Mouse (Mus musculus) ZHBTc4 (cell line): Measurements from ENCODE around the gene Acadvl.
A peak's percentile ranks its signal among the peaks of the same experiment; 100 is the strongest.

Experiments used
- DNase-seq: peaks from one replicate; pipeline ENCODE4 v3.0.0-alpha.2; 2011; ENCODE audit warnings: low read depth, low spot score

Gene Acadvl

DNA sequence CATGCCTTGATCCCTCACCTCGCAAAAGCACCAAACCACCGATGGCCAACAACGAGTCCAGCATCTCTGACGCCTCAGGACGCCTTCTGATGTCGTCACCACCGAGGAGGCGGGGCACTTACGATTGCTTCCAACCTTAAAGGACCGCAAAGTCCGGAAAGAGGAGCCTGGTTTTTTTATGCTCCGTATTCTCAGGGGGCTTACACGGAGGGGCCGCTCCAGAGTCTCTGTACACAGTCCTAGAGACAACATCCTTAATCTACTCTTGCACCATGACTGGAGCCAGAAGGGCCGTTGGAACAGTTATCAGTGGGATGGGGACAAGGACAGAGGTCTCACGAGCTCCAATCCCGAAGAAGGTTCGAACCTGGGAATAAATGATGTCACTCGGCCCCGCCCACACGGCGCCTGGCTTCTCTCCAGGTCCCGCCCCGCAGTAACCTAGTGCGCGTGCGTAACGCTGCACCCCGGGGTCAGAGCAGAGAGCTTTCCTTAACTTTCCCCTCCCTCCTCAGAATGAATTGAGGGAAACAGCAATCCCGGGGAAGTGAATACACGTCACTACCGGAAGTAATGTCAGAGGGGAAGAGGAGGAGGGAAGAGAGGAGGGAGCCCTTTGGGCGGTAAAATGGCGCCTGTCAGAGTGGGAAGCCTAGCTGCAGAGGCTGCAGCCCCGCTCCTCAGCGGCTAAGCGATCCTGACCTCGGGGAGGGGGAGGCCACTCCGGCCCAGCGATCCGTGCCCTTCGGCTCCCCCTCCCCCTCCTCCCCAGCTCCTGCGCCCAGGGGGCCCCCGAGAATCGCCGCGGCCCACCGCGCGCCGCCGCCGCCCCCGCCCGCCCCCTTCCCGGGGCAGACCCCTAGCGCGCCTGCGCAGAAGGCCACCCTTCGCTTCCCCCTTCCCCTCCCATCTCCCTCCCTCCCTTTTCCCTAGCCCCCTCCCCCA is 34.7 kb downstream of the Acadvl start:
- DNase-seq: peak; percentile 100

GRCm38 (mm10) chr11:69979827-69980195 is 35.4 kb downstream of the Acadvl start:
- DNase-seq: no peak

DNA sequence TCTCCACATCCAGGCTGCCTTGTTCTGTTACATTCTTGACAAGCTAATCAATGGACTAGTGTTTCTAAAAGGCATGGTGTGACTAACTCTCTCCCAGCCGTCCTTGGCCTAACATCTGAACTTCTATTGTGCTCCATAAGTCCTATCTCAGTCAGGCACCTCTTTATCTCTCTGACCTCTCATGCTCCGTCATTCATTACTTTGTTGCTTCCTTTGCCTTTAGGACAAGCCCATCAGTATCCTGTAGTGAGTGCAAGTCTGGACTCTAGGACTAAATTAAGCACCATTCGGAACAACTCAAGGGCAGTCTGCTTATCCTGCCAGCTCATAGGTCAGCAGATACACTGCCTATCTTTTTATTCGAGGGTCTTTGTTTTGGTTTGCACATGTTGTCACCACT is 38.9 kb downstream of the Acadvl start:
- DNase-seq: no peak

- no peak for DNase-seq
Observed at GRCm38 (mm10) chr11:69974907-69975306, 40.3 kb downstream of the Acadvl start.

GRCm38 (mm10) chr11:69970775-69971174 is 44.4 kb downstream of the Acadvl start:
- no peak for DNase-seq

- DNase-seq: no peak
Observed at GRCm38 (mm10) chr11:69970222-69970621, 45.0 kb downstream of the Acadvl start.

DNA sequence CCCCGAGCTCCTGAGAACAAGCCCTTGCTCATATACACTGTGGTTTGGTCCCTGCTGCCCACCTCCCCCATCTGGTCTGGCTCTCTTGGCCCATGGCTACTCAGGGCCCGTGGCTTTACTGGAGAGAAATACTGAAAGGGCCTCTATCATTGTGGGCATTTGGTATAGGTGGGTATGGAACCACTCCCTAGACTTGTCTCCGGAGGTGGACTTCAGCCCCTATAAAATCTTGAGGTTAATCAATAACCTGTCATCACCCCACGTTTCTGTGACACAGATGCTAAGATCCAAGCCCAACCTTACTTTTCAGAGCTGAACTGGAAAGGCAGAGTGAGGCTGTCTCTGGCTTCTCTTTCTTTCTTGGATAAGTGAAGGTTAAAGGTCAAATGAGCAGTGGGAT is 46.4 kb downstream of the Acadvl start:
- no peak for DNase-seq

GRCm38 (mm10) chr11:69966860-69967517 is 48.2 kb downstream of the Acadvl start:
- peak; percentile 52 for DNase-seq

DNA sequence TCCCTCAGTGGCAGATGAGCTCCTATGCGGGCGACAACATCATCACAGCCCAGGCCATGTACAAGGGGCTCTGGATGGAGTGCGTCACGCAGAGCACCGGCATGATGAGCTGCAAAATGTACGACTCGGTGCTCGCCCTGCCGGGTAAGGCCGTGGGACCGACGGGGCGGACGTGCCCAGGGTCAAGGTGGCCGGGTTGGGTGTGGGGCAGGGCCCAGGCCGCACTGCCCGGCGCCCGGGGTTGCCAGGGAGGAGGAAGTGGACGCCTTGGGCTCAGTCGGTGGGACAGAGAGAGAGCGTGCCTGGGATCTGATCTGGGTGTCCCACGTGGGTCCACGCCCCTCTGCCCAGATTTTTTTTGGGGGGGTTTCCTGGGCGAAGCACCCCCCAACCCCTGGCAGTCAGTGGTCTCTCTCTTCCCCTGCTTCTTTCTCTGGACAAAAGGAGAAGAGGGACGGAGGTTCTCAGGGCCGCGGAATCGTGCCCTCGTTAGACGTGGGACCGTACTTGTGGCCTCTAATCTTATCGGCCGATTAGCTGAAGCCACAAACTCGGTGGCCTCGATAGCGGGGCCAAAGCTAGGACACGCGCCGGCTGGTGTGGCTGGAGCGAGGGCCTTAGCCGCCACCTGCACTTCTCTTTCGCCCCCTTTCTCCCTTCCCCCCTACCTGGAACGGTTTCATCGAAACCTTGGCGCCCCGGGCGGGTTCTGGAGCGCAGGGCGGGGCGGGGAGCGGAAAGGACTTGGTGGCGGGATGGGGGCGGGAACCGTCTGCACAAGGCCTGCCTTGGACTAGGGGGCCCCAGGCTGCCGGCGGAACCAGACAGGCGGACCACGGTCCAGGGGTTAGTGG is 49.0 kb downstream of the Acadvl start:
- DNase-seq: peak; percentile 77

- DNase-seq: peak; percentile 52
Observed at GRCm38 (mm10) chr11:69965271-69966005, 49.8 kb downstream of the Acadvl start.

DNA sequence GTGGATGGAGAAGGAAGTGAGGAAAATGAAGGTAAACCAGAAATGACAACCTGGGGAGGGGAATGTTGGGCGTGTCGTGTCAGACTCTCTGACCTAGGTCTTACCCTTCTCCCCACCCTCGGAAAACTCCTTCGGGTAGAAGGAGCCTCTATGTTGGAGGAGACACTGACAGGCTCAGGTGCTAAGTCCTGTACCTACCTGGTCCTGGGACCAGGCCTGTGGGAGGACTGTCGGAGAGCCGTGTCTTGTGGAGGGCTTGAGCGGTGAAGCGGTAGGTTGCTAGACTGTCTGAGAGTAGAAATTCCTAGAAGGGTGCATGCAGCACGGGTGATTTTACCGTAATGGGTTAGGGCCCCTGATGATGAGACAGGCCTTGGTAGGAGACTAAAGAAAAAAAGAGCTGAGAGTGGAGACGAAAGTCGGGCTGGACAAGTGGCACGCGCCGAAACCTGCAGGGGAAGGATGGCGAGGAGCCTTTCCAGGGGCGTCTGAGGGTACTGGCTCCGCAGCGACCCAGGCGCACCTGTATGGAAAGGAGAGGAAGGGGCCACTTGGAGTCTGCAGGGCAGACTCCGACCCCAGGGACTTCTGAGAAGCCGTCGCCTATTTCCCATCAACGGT is 50.5 kb downstream of the Acadvl start, which contains the start of gene Cldn7:
Gene Cldn7, plus strand, starts transcription at position 130 of the 621 bp plus-strand sequence.
- no peak for DNase-seq

DNA sequence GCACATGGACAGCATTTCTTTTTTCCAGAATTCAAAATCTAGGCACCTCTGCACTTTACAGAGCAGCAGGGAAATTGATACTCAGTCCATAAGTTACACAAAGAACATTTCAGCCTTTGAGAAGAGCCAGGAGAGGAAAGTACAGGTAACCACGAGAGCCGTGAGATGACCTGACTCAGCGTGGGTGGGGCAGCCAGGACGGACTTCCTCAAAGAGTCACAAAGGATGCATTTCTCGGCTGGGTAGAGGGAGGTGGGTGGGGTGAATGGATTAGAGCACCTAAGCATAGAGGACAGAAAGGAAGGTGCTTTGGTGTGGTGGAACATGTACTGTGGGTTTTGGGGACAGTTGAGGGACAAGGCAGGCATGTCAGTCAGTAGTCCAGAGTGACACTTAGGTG is 53.4 kb downstream of the Acadvl start:
- DNase-seq: peak; percentile 27

DNA sequence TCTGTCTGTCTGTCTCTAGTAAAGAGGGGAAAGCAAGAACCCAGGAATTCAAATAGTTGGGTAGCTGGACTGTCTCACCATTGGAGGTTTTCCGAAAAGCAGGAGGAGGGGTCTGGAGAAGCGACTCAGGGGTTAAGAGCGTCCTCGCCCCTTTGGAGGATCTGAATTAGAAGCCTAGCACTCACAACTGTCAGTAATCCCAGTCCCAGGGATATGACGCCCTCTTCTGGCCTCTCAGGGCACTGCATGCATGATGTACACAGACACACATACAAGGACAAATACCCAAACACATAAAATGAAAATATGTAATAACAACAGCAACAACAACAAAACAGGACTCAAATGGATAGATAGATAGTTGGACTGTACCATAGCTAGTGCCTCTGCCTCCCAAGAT is 54.6 kb downstream of the Acadvl start:
- DNase-seq: peak; percentile 86
